Mouse (Mus musculus) limb, embryonic 11.5 days (tissue): Measurements from ENCODE around the gene Tcp1. TPM values are rescaled to one million over a fixed set of nuclear protein-coding genes. Genes with fewer than 3 reads are reported as not detected.
A peak's percentile ranks its signal among the peaks of the same experiment; 100 is the strongest.
"Not testable (repeated sequence)": the region's sequence is repeated elsewhere in the genome, so short reads cannot be mapped to it uniquely, and the experiment has no call there.

ENCODE experiments used
- ATAC-seq: fragments of 200-750 bp; cut with Nextera tagmentation; 2 replicates; pipeline ENCODE4 v1.8.0; 2017; ENCODE audit warnings: low read depth; ENCODE audit not compliant: insufficient number of reproducible peaks, low FRiP score, low TSS enrichment
- DNase-seq: peaks from one replicate; pipeline ENCODE4 v3.0.0-alpha.2; 2015; ENCODE audit warnings: low spot score
- H3K27ac ChIP-seq: fragments of 300-500 bp; sonication (generic); replicated peaks from 2 replicates; pipeline ENCODE4 v1.5.1; 2014; ENCODE audit warnings: low read depth, mild to moderate bottlenecking, low read length
- H3K27me3 ChIP-seq: fragments of 300-500 bp; sonication (generic); 2 replicates; pipeline ENCODE4 v1.6.1; 2014; ENCODE audit warnings: mild to moderate bottlenecking, low read length, mixed read lengths; ENCODE audit not compliant: control insufficient read depth, insufficient read depth
- H3K36me3 ChIP-seq: fragments of 300-500 bp; sonication (generic); 2 replicates; pipeline ENCODE4 v1.6.1; 2014; ENCODE audit warnings: mild to moderate bottlenecking, low read length, moderate library complexity, mixed read lengths; ENCODE audit not compliant: control insufficient read depth, insufficient read depth
- H3K4me1 ChIP-seq: fragments of 300-500 bp; sonication (generic); 2 replicates; pipeline ENCODE4 v1.6.1; 2014; ENCODE audit warnings: low read length, mixed read lengths; ENCODE audit not compliant: control insufficient read depth, insufficient read depth
- H3K4me2 ChIP-seq: fragments of 300-500 bp; sonication (generic); 2 replicates; pipeline ENCODE4 v1.6.1; 2014; ENCODE audit warnings: low read depth, mild to moderate bottlenecking, moderate library complexity; ENCODE audit not compliant: severe bottlenecking
- H3K4me3 ChIP-seq: fragments of 300-500 bp; sonication (generic); 2 replicates; pipeline ENCODE4 v1.5.1; 2014; ENCODE audit warnings: low read depth, low read length
- H3K9ac ChIP-seq: fragments of 300-500 bp; sonication (generic); 2 replicates; pipeline ENCODE4 v1.6.1; 2014; ENCODE audit warnings: mild to moderate bottlenecking, low read length
- H3K9me3 ChIP-seq: fragments of 300-500 bp; sonication (generic); 2 replicates; pipeline ENCODE4 v1.6.1; 2016; ENCODE audit warnings: low read length; ENCODE audit not compliant: control insufficient read depth
- WGBS: fragments of 180-500 bp; shearing (Covaris S2); extraction: QIAGEN DNeasy Blood & Tissue Kit; methylation state at CpG from one replicate; pipeline ENCODE4 v1.1.7; 2014; 5-methylcytosine and 5-hydroxymethylcytosine counted together
- polyA plus RNA-seq: library from polyadenylated mRNA; unstranded; fragments of >200 nt; fragmentation: Nextera tagmentation; extraction: Ambion mirVana; gene quantifications from 2 replicates; pipeline ENCODE4 v1.2.1, GENCODE M21; 2014

Gene Tcp1
- polyA plus RNA-seq, 1 experiment from 2014 or later: 600 TPM

DNA sequence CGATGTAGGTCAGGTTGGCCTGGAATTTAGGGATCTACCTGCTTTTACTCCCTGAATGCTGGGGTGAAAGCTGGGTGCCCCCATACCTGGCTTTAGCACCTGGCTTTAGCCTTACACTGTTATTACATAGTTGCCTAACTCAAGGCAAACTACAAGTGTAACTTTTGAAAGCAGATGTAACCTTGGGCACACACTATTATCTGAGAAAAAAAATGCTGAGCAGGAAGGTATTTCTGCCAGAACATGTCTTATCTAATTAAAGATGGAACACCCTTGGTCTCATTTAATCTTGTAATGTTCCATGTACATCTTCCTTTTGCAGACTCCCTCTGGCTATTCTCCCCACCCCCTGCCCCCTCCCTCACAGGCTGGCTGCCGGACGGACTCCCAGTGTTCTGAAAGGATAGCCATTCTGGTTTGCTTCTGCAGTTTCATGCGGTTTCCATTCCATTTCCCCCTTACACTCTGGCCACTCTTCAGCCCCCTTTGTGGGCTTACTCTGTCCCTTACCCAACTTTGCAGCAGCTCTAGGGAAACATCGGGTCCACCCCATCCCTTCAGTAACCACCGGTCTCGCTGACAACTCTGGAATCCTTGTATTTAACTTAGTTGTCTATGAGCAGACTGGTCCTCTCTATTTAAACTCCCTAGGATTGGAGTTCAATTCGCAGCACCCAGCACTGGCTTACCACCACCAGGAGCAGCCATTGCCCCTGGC lies 26.2 kb downstream of the Tcp1 start:
- no peak for DNase-seq
- Histone ChIP-seq H3K36me3 (peaks cover 8% of the 10 kb centered on the region; the same call in 1 of the 2 replicates), H3K27me3 (no peaks in the 10 kb centered on the region), H3K27ac (no peak overlapping the region), H3K4me3 (no peak overlapping the region), H3K9ac (no peak overlapping the region), H3K4me1 (0 out of 2 replicates have a peak, but pooled peaks cover 5% of the 10 kb centered on the region), H3K9me3 (no peaks in the 10 kb centered on the region), H3K4me2 (no peak overlapping the region)
- ATAC-seq: no peak
- WGBS: 80% methylated on average over 8 of the region's 8 CpGs

DNA sequence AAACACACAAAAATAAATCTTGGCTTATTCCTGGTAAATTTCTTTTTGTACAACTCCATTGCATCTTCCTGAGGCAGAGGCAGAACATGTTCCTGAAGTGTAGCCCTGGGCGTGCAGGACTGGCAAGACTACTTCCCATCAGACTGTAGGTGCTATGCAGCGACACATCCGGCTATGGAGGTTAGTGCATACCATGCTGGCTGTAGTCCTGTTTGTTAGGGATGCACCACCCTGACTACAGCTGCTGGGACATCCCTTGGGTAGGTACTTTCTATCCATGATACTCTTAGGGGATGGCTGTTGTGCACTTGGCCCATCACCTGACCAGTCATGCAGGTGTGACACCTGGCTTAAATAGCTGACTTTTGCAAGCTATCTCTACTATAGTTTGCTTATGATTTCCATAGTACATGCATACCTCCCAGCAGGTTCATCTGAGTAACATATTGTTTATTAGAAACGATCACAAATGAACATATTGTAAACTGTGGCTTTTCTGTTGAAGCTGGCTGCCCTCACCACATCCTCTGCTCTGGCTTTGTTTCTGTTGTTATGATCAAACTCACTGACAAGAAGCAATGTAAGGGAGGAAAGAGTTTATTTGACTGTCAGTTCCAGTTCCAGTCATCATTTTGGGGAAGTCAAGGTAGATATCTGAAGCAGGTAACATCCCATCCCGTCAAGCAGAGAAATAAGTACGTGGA lies 27.1 kb downstream of the Tcp1 start:
- Histone ChIP-seq H3K4me1 (0 out of 2 replicates have a peak, but pooled peaks cover 5% of the 10 kb centered on the region), H3K9ac (no peak overlapping the region), H3K27ac (no peak overlapping the region), H3K4me2 (no peak overlapping the region), H3K4me3 (no peak overlapping the region), H3K9me3 (no peaks in the 10 kb centered on the region), H3K27me3 (no peaks in the 10 kb centered on the region), H3K36me3 (peaks cover 8% of the 10 kb centered on the region; the same call in 1 of the 2 replicates)
- DNase-seq (no peak), ATAC-seq (no peak)
- WGBS: 90% methylated on average over 6 of the region's 6 CpGs

DNA sequence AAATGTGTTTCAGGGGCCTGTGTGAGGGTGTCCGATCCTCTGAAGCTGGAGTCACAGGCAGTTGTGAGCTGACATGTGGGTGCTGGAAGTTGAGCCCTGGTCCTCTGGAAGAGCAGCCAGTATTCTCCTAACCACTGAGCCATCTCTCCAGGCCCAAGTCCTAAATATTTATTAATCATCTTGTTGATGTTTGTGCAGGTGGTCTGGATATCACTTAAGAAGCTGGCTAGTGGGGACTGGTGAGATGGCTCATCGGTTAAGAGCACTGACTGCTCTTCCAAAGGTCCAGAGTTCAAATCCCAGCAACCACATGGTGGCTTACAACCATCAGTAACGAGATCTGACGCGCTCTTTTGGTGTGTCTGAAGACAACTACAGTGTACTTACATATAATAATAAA lies 34.2 kb downstream of the Tcp1 start:
- no peak for DNase-seq
- Histone ChIP-seq H3K4me1 (no peaks in the 10 kb centered on the region), H3K27me3 (no peaks in the 10 kb centered on the region), H3K27ac (no peak overlapping the region), H3K4me2 (no peak overlapping the region), H3K9me3 (no peaks in the 10 kb centered on the region), H3K9ac (no peak overlapping the region), H3K36me3 (peaks cover 17% of the 10 kb centered on the region; the same call in 1 of the 2 replicates), H3K4me3 (no peak overlapping the region)
- ATAC-seq: no peak
- 92% methylated on average over 5 of the region's 5 CpGs for WGBS

DNA sequence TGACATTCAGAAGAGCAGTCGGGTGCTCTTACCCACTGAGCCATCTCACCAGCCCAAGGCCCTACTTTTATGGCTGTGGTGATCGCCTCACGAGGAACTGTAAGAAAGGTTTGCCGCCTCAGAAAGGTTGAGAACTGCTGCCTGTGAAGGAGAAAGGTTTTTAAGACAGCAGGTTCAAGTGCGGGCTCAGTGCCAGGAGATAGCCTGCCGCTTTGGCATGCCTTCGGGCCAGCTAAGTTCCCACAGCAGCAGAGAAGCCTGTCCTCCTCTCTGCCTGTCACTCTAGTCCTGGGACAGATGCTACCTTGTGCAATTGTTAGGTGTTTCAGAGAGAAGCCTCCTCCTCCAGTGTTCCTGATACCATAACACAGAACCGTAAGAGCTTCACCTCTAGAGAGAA lies 41.2 kb downstream of the Tcp1 start:
- WGBS: 94% methylated on average over 8 of the region's 8 CpGs
- no peak for DNase-seq
- H3K9ac ChIP-seq: no peak overlapping the region; the same call in 1 of the 2 replicates
- H3K36me3 ChIP-seq: peaks cover 5% of the 10 kb centered on the region; the same call in 1 of the 2 replicates
- H3K9me3 ChIP-seq: no peaks in the 10 kb centered on the region
- no peaks in the 10 kb centered on the region; the same call in 1 of the 2 replicates for H3K4me1 ChIP-seq
- ATAC-seq: no peak
- no peak overlapping the region for H3K4me2 ChIP-seq
- no peak overlapping the region for H3K27ac ChIP-seq
- H3K4me3 ChIP-seq: no peak overlapping the region
- no peaks in the 10 kb centered on the region for H3K27me3 ChIP-seq

DNA sequence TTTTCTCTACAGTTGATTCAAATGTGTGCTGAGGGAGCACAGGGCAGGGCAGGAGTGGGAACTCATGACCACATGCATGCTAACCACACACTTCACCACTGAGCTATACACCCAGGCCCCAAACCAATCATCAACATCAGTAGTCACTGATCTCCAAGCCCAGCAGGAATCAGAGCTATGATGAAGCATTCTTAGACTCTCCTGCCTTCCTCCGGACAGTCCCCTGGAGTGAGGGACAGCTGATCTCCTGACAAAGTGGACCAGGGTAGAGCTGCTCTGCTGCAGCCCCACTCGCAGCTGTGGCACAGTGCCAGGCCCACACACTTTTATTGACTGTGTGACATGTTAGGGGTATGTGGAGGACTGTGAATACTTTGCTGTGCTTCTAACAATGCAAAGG lies 43.9 kb downstream of the Tcp1 start:
- ATAC-seq, H3K27ac ChIP-seq, H3K9me3 ChIP-seq, H3K36me3 ChIP-seq, H3K9ac ChIP-seq, H3K4me1 ChIP-seq, H3K27me3 ChIP-seq, H3K4me3 ChIP-seq, DNase-seq: not testable (repeated sequence)
- WGBS: 29% methylated on average over 1 of the region's 2 CpGs
- H3K4me2 ChIP-seq: peak overlapping the region; percentile 25; the same call in 1 of the 2 replicates

DNA sequence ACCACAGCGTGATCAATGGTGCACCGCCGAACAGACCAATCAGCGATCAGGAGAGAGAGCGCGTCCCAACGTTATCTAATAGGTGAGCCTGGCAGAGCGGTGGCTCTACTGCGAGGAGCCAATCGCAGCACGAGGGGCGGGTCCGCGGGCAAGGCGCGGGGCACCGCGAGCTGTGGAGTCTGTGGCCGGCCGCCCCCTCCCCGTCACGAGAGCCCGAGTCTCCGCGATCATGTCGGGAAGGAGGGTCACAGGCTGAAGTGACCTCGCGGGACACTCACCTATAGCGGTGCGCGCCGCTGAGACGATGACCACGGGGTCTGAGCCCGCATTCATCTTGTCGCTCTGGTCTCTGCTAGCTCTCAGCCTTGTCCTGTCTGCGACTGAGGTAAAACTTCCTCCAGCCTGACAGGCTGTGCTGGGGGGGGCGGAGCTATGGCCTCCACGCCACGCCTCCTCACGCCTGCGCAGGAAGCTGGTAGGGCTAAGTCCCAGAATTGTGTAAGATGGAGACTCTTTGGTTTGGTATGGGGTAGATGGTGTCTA lies 44.9 kb downstream of the Tcp1 start, which contains the start of gene Acat2:
Acat2 (minus strand) TSS at position 417 of the 543 bp plus-strand sequence.
- H3K9ac ChIP-seq: peak within 1 kb of the TSS; percentile 61
- H3K36me3 ChIP-seq: peaks cover 3% of the 10 kb centered on the region; the same call in 1 of the 2 replicates
- H3K27ac ChIP-seq: peak within 1 kb of the TSS; percentile 63; the same call in 1 of the 2 replicates
- ATAC-seq (peak; percentile 98), DNase-seq (peak; percentile 91)
- H3K9me3 ChIP-seq: no peaks in the 10 kb centered on the region
- peak within 1 kb of the TSS; percentile 67 for H3K4me3 ChIP-seq
- WGBS: under 1% methylated on average over 37 of the region's 42 CpGs
- no peaks in the 10 kb centered on the region; the same call in 1 of the 2 replicates for H3K4me1 ChIP-seq
- H3K4me2 ChIP-seq: peak within 1 kb of the TSS; percentile 55
- no peaks in the 10 kb centered on the region for H3K27me3 ChIP-seq

DNA sequence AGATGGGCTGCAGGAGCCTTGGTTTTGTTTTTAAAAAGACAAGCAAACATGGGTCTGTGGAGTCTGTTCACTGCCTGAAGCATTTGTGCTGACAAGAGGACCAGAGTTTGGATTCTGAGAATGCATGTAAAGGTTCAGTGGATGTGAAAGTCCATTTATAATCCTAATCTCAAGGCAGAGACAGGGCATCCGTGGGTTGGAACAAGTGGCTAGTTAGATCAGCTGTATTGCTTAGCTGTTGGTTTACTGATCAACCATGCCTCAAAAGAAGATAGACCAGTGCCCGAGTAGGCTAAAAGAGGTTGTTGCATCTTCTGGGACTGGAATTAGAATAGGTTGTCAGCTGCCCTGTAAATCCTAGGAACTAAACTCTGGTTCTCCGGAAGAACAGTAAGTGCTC lies 48.0 kb downstream of the Tcp1 start:
- Histone ChIP-seq H3K4me1 (no peaks in the 10 kb centered on the region; the same call in 1 of the 2 replicates), H3K9ac (no peak overlapping the region), H3K4me2 (no peak overlapping the region), H3K27me3 (no peaks in the 10 kb centered on the region), H3K36me3 (peaks cover 2% of the 10 kb centered on the region; the same call in 1 of the 2 replicates), H3K4me3 (no peak overlapping the region), H3K27ac (no peak overlapping the region), H3K9me3 (no peaks in the 10 kb centered on the region)
- 82% methylated on average over 3 of the region's 3 CpGs for WGBS
- ATAC-seq (no peak), DNase-seq (no peak)

DNA sequence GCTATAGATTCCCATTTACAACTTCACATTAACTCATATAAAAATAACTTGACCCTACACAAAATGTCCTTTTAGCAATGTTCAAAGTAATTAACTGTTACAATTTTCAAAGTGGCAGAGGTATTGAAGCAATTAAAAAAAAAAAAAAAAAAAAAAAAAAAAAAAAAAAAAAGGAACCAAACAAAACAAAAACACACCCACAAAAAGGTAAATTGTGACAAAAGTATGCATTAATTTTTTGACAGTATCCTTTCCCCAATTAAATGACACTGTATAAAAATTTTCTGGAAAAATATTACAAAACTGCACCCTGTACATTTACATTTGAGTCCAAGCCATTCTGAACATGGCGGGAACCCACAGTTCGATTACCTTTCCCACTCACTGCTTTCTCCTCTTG lies 51.7 kb downstream of the Tcp1 start:
- Histone ChIP-seq H3K4me1 (no peaks in the 10 kb centered on the region), H3K4me2 (no peak overlapping the region), H3K4me3 (no peak overlapping the region), H3K27me3 (no peaks in the 10 kb centered on the region), H3K9me3 (no peaks in the 10 kb centered on the region), H3K9ac (no peak overlapping the region), H3K36me3 (peaks cover 2% of the 10 kb centered on the region; the same call in 1 of the 2 replicates), H3K27ac (no peak overlapping the region)
- WGBS: 95% methylated on average over 2 of the region's 2 CpGs
- ATAC-seq (no peak), DNase-seq (no peak)
